ENCODE assay signal across 34 mouse cellular contexts in genomic region chr5:34395347-34395746, GRCm38 (mm10).
"Had no signal": no experiment of that assay in that cellular context is flagged by ENCODE, and none has a peak within 500 bp of the region (broad histone marks: within the 10 kb centered on the region; RNA-seq: fewer than 3 reads in every experiment).

No protein-coding gene starts in this region.

- H3K27ac ChIP-seq: heart, embryonic 10.5 days; heart, embryonic 13.5 days; heart, embryonic 15.5 days; hindbrain, embryonic 10.5 days; hindbrain, embryonic 12.5 days; hindbrain, embryonic 13.5 days; hindbrain, embryonic 14.5 days; hindbrain, embryonic 15.5 days; hindbrain, postnatal 0 days; intestine, embryonic 15.5 days; kidney, embryonic 15.5 days; kidney, postnatal 0 days had no signal

- H3K27me3 ChIP-seq: heart, embryonic 12.5 days; heart, embryonic 13.5 days; heart, embryonic 15.5 days; hindbrain, embryonic 12.5 days; hindbrain, embryonic 13.5 days; hindbrain, embryonic 15.5 days; intestine, embryonic 15.5 days; kidney, embryonic 15.5 days had no signal

- H3K9me3 ChIP-seq: heart, embryonic 10.5 days; heart, embryonic 12.5 days; heart, embryonic 13.5 days; heart, embryonic 15.5 days; hindbrain, embryonic 10.5 days; hindbrain, embryonic 12.5 days; hindbrain, embryonic 13.5 days; hindbrain, embryonic 15.5 days; intestine, embryonic 15.5 days; kidney, embryonic 15.5 days had no signal

- H3K4me3 ChIP-seq: heart, embryonic 10.5 days; heart, embryonic 12.5 days; heart, embryonic 13.5 days; heart, embryonic 15.5 days; hindbrain, embryonic 10.5 days; hindbrain, embryonic 12.5 days; hindbrain, embryonic 13.5 days; hindbrain, embryonic 15.5 days; intestine, embryonic 15.5 days; kidney, embryonic 15.5 days had no signal

- DNase-seq: heart, postnatal 10 days; heart, postnatal 14 days; heart, postnatal 36 days; heart, postnatal 4 days; kidney, adult 11 months; kidney, adult 18-20 months; kidney, adult 2 months; kidney, adult 8-10 months; kidney, adult 9 months; kidney, postnatal 10 days; kidney, postnatal 14 days; kidney, postnatal 25 days; kidney, postnatal 36 days; kidney, postnatal 4 days; layer of hippocampus, adult 9-11 months; layer of hippocampus, postnatal 36 days had no signal

- H3K4me2 ChIP-seq: heart, embryonic 11.5 days; heart, embryonic 12.5 days; heart, embryonic 13.5 days; heart, embryonic 15.5 days; hindbrain, embryonic 12.5 days; hindbrain, embryonic 13.5 days; hindbrain, embryonic 14.5 days; hindbrain, embryonic 15.5 days; intestine, embryonic 15.5 days; kidney, embryonic 15.5 days had no signal

- H3K4me1 ChIP-seq: hindbrain, embryonic 10.5 days; intestine, embryonic 15.5 days; kidney, embryonic 15.5 days had no signal

- H3K9ac ChIP-seq: heart, embryonic 12.5 days; heart, embryonic 13.5 days; heart, embryonic 15.5 days; hindbrain, embryonic 12.5 days; hindbrain, embryonic 13.5 days; hindbrain, embryonic 14.5 days; hindbrain, embryonic 15.5 days; intestine, embryonic 15.5 days; kidney, embryonic 15.5 days had no signal

- ATAC-seq: hindbrain, embryonic 16.5 days; hindbrain, postnatal 0 days; inflammation-experienced regulatory T-cells, adult 6 months; intestine, embryonic 15.5 days; intestine, embryonic 16.5 days; intestine, postnatal 0 days had no signal

- H3K36me3 ChIP-seq: heart, embryonic 10.5 days; heart, embryonic 12.5 days; heart, embryonic 13.5 days; heart, embryonic 15.5 days; hindbrain, embryonic 10.5 days; hindbrain, embryonic 12.5 days; hindbrain, embryonic 13.5 days; hindbrain, embryonic 15.5 days; intestine, embryonic 15.5 days; kidney, embryonic 15.5 days had no signal
